Mouse (Mus musculus): Measurements from ENCODE around the gene Gm20388.
A peak's percentile ranks its signal among the peaks of the same experiment; 100 is the strongest.

The Gm20388 gene

DNA sequence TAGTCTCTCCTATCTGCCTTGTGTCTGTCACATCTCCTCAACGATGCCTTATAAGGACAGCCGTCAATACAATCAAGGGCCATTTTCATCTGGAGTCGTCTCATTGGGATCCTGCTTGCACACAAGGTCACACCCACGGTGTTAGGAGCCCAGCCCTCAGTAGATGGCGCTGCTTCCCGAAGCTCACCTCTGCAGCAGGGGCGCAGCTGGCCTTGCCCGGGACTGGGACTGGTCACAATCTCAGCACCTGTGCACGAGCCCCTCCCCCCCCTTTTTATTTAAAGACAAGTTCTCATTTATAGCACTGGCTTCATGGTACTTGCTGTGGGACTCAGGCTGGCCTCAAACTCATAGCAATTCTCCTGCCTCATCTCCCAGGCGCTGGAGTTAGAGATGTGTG is 773.0 kb downstream of the Gm20388 start:
- peak; percentile 84 for DNase-seq

DNA sequence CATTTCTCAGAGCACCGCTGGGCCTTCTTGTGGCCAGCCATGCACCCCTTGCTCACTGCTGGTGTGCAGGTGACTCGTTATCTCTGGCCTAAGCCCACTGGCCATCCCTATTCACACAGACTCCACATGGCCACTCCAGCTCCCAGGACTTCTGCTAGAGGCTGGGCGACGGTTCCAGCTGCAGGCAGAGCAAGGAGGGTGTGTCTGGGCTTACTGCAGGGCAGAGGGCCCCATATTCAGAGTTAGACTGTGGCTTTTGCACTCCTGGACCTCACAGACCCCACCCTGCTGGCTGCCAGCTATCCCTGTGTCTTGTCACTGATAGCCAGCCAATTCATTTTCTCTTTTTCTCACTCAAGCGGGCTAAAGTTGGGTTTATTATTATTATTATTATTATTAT is 773.4 kb downstream of the Gm20388 start:
- DNase-seq: no peak

GRCm38 (mm10) chr8:120685097-120685496 is 774.5 kb downstream of the Gm20388 start:
- peak; percentile 49 for DNase-seq

DNA sequence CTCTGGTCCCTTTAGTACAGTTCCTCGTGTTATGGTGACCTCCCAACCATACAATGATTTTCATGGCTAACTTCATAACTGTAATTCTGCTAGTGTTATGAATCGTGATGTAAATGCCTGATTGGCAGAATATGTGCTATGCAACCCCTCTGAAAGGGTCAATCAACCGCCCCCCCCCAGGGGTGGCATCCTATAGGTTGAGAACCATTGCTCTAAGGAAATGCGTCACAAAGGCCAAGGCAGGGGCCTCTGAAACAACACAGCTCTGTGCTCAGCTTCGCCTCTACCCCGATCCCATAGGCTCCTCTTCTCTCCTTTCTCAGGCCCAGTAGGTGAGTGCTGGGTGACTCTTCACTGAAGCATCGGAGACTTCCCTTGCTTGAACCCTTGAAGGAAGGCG is 775.0 kb downstream of the Gm20388 start:
- no peak for DNase-seq

- DNase-seq: peak; percentile 45
These were observed 775.4 kb downstream of the Gm20388 start for GRCm38 (mm10) chr8:120686051-120686450.

DNA sequence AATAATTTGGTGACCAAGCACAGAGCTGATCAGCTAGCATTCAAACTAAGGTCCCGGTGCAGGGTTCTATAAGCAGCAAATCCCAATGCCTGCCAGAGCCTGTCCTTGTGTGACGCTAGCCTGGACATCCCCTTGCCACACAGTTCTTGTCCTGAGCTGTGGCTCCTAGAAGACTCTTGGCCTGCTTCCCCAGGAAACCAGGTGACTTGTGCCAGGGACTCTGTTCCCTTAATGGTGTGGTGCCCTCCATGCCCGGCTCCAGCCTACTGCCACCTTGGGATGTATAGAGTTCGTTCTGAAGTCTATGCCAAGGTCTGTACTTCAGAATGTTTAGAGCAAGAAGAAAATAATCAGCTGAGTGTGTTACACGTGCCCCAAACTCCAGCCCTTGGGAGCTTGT is 775.9 kb downstream of the Gm20388 start:
- DNase-seq: no peak

- peak; percentile 65 for DNase-seq
These were observed 777.1 kb downstream of the Gm20388 start for GRCm38 (mm10) chr8:120687786-120688185.

GRCm38 (mm10) chr8:120688511-120688910 is 777.9 kb downstream of the Gm20388 start:
- DNase-seq: no peak

DNA sequence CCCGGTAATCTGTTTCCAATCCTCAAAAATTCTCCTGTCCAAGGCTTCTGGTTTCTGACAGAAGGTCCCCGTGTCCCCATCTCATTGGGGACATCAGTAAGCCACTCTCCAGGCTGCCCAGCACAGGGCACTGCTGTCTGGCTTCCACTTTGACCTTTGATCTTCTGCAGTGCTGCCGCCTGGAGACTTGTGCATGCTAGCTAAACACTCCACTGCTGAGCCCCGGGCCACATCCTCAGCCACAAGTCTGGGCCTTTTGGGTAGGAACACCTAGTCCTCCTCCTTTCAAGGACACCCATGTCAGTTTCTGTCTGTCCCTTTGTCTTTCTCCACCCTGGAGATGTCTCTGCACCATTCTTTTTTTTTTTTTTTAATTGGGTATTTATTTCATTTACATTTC is 782.3 kb downstream of the Gm20388 start:
- DNase-seq: no peak

DNA sequence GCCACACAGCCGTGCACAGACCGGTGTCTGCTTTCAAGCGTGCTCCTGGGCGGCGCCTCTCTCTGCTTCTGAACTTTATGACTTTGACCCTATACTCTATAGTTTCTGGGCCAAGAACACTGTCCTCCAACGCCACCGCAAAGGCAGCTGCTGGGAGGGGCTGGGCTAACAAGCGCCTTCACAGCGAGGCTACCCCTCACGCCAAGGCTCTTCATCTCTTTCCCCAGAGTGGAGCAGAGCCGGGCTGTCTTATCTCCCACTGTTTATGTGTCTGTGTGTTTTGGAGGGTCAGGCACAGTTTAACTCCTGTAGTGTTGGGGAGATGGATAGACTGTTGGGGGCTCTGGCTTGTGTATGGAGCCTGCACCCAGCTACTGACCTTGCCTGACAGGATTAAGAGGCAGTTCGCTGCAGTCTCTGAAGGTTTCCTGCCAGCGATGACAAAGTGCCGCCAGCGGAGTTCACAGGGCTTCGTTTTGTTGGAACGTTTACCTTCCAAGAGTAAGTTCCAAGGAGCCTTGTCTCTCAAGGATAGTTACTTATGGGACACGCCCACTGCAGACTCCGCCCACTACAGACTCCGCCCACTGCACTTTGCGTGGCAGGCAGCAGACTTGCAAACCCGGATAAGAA is 783.3 kb downstream of the Gm20388 start:
- peak; percentile 80 for DNase-seq

DNA sequence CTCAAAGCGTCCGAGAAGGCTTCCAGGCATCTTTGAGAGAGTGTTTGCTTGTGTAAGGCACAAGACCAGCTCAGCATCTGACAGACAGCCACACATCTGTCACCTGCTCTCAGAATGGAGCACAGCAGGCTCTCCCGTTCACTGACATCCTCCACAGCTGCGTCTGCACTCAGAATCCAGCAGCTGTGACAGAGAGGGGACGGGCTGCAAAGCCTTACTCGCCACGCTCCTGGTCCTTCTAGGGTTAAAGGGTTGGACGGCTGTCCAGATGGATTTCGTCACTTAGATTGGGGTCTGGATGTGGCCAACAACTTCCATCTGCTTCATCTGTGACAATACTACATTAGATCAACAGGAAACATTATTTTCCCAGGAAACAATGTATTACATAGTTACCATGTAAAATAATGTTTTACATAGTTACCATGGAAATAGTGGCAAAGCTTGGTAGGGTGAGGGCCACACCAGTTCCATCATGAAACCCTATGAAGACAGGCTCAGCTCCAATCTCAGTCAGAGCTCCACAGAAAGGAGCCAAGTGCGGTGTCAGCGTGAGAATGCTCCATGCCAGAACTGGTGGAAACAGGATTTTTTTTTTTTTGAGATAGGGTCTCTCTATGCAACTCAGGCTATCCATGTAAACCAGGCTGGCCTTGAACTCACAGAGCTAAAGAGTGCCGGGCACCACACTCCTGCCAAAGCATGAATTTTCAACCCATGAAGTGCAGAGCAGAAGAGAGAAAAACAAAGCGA is 785.9 kb downstream of the Gm20388 start:
- DNase-seq: peak; percentile 83

DNA sequence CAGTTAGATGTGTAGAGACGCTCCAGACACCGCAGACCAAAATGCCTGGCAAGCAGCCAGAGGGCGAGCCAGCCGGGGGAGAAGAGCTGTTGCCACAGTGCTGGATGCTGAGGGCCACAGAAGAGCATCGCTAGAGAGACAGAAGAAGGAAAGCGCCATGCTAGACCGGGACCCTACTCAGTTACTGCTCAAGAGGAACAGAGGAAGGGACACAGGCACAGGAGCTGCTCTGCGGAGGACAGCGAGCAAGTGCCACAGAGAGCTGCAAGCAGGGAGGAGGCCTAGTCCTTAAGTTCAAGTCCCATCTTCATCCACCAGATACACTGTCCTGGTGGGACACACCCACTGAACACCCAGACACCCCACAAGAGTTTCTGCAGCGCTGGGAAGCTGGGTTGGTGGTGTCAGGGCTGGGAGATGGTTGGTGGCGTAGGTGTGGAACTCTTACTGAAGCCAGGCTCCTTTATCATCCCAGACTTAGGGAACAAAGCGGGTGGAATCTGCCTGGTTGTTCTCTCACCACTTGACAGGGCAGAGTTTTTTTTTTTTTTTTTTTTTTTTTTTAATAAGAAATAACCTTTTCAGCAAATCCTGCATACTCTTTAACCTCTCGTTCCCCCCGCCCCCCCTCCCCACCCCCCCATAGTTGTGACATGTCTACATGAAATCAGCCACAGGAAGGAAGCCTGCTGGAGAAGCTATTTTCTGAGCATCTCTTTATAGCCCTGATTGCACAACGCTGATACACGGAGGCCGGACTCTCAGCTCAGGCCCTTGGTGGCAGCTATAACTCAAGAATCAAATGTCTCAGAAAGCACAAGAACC is 786.7 kb downstream of the Gm20388 start:
- DNase-seq: peak; percentile 83

DNA sequence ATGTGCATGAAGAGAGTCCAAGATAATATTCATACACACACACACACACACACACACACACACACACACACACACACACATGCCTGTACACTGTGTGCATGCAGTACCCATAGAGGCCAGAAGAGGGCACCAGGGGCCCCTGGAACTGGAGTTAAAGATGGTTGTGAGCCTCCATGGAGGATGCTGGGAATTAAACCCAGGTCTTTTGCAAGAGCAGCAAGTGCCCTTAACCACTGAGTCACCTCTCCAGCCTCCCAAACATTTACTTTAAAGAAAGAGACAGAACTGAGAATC is 787.3 kb downstream of the Gm20388 start:
- DNase-seq: no peak

DNA sequence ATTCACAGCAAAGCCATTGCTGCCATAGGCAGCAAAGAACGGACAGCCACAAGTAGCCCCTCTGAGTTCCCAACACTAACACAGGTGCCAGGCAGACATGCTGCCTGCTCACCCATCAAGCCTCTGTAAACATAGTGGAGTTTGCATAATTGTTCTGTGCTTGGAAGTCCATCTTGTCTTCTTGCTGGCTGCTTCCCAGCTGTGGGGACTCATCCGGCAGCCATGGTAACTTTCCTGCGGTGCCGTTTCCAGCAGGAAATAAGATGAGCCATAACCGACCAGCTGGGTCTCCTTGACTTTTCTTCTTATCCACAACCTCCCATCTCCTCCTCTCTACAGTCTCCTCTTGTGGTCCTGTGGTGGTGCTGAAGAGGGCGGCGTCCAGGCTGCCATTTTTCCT is 787.8 kb downstream of the Gm20388 start:
- peak; percentile 48 for DNase-seq

DNA sequence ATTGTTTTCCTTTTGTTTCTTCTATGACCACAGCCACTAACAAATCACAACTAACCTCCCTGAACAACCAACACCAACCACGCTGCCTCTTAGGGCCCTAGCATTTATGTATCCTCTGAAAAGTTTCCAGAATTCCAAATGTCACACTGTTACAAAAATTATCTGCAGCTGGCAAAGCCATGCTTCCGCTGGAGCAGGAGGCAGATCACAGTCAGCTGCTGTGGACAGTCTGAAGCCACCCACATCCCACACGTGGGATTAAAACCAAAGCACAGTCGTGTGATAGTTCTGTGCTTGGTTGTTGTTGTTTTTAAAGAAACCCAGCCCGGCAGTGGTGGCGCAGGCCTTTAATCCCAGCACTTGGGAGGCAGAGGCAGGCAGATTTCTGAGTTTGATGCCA is 788.4 kb downstream of the Gm20388 start:
- DNase-seq: no peak

- no peak for DNase-seq
These were observed 788.9 kb downstream of the Gm20388 start for GRCm38 (mm10) chr8:120699565-120699964.

- no peak for DNase-seq
These were observed 789.4 kb downstream of the Gm20388 start for GRCm38 (mm10) chr8:120700053-120700452.

GRCm38 (mm10) chr8:120701758-120702465 is 791.3 kb downstream of the Gm20388 start:
- DNase-seq: no peak

GRCm38 (mm10) chr8:120704203-120704602 is 793.6 kb downstream of the Gm20388 start:
- DNase-seq: peak; percentile 71

DNA sequence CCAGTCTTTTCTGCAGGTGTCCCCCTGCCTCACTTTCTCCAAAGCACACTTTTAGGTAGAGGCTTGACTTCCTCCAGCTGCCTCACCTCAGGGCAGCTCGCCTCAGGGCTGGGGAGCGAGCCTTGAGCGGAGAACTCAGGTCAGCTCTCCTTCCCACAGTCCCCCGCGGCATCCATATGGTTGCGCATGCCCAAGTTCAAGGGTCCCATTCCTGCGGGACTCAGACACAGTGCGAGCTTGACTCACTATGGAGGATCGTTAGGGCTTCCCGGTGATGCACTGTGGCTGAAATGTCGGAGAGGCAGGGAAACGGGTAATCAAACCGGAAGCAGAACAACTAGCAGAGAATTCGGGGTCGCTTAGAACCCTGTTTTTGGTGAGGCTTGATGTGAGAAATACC is 794.5 kb downstream of the Gm20388 start:
- DNase-seq: no peak

- no peak for DNase-seq
These were observed 795.6 kb downstream of the Gm20388 start for GRCm38 (mm10) chr8:120706193-120706592.

DNA sequence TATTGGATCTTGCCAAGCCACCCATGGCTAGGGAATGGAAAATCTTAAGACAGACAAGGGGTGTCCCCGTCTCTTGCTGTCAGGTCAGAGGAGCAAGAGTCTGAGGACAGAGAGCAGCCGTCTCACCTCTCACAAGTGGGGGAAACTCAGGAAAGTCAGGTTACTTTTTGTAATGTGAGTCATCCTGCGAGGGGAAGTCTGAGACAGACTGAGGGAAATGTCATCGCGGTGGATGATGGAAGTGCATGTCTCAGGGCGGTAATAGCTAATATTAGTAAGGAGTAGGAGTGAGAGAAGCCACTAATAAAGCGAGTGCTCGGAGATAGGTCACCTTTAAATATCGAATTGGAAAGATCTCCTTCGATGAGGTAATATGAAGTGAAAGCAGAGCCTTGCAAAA is 798.5 kb downstream of the Gm20388 start:
- no peak for DNase-seq

DNA sequence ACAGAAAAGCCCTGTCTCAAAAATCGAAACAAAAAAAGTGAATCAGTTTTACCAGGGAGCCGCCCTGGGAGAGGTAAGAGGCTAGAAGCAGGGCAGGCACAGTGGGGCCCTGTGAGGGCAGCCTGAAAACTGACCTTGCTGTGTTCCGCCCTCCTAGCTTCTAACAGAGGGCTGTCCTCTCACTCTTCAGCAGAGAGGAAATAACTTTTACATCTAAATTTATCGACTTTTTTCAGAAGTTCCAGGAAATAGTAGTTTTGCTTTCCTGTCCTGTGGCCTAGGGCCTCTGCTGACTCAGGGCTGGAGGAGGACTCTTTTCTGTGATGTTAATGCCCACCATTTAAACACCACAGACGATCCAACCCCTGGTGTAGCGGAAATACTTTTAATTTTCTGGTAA is 804.6 kb downstream of the Gm20388 start:
- no peak for DNase-seq
